Mouse (Mus musculus) olfactory bulb, adult 2 months (tissue): ENCODE measurements at regions not wholly inside any gene's neighbourhood (a gene's known extent, or its start where the extent isn't known, plus 50 kb on each side); places are given as distances from the start of the nearest gene placed in this dataset.

Source experiments
- CTCF ChIP-seq: fragments of 200-500 bp; IDR thresholded peaks from 2 replicates; pipeline ENCODE4 v1.5.1; 2012; ENCODE audit warnings: low read depth, mild to moderate bottlenecking, low read length, moderate library complexity; ENCODE audit not compliant: insufficient read depth
- POLR2A ChIP-seq: fragments of 200-500 bp; IDR thresholded peaks from 2 replicates; pipeline ENCODE4 v1.6.1; 2012; ENCODE audit warnings: mild to moderate bottlenecking, low read depth, low read length, moderate library complexity; ENCODE audit not compliant: insufficient read depth

DNA sequence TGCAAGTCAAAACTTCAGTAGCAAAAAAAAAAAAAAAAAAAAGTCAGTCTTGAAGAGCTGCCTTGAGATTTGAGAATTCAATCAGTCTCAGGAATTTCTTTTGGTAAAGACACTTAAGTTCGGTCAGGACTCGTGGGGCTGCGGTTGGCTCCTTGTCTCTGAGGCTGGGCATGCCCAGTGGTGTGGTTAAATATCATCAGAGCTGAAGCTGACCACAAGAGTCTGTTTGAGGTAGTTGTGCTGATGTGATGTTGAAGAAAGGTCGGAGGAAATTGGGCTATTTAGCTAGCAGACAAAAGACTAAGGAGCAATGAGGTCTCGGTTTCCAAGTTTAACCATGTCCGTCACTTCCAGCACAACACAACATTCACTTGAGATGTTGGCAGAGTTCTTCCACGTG is 240.4 kb downstream of the En1 start:
- TF ChIP-seq CTCF (no peak), POLR2A (no peak)
